Mouse (Mus musculus) monocyte, adult 2 months (primary cell): ENCODE data around the gene Cfap74.
"Not testable (repeated sequence)": the region's sequence is repeated elsewhere in the genome, so short reads cannot be mapped to it uniquely, and the experiment has no call there.

Experiments
- DNase-seq, 2 experiments: peaks; one replicate each; pipeline ENCODE4 v3.0.0; 2022; ENCODE audit warnings: low spot score in 2 of 2, low read depth in 1 of 2

Cfap74 gene

DNA sequence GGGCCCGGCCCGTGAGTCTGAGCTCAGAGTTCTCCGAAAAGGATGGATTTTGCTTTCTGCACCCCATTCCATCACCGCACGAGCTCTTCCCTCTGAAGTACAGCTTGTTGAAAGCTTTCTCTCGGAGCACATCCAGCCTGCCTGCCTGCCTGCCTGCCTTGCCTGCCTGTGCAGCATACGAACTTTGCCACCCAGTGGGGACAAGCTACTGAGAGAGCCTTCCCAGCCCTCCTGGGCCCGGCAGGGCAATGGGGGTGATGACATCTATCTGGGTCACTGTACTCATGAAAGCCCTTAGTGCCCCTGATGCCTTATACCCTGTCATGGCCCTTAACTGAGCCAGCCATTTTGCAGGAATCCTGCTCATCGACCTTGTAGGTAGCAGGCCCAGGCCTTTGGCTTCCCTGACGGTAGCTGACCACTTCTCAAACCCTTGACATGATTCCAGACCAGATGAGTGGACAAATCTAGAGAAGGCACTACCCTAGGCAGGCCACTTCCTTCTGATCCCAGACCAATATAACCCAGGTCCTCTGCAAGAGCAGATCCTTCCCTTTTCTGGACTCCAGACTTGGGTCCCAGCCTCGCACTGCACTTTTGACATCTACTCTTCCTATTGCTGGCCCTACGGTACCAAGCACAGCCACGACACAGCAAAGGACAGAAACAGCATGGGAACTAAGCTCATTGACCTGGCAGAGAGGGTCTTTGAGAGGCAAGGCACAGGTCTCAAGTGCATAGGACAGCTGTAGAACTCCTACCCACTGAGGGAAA is 58.4 kb downstream of the Cfap74 start:
- DNase-seq = no peak

DNA sequence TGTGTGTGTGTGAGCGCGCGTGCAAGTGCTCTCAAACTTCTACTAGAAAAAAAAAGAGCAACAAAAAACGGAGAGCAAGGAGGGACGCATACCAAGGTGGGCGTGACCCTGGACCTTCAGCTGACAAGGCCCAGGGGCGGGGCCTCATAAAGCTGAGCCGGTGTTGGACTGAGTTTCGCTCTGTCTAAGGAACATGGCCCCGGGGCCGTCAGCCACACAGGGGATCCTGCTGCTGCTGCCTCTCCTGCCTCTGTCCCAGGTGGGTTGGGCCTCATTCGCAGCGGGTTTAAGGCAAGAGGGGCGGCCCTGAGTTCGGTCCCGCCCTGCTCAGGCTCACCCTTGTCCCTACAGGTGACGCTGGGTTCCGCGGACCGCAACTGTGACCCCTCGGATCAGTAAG is 60.0 kb downstream of the Cfap74 start, which contains the start of gene Tmem52:
TSS of gene Tmem52 (plus strand) at position 163 of the 400 bp plus-strand sequence.
- no peak for DNase-seq

DNA sequence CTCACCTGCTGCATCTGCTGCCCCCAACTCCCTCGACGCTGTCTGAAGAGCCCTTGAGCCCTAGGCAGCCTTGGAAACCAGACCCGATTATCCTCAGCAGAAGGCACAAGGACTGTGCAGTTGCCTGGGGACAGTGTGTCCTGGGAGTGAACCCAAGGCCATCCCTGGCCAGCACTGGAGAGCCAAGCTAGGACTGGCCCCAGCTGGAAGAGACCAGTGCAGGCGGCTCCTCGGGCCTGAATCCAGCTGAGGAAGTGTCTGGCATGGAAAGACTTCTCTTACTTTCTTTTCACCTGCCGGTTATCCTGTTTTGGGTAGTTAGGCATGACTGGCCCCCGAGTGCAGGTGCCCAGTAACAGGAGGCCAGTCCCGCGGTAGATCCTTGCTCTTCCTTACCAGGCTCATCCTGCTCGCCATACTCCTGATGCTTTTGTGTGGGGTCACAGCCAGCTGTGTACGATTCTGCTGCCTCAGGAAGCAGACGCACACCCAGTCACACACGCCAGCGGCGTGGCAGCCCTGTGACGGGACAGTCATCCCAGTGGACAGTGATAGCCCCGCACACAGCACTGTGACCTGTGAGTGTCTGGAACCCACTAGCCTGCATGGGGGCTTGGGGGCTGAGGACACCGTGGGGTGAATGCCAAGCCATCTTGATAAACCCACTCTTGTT is 60.7 kb downstream of the Cfap74 start:
- DNase-seq = no peak

DNA sequence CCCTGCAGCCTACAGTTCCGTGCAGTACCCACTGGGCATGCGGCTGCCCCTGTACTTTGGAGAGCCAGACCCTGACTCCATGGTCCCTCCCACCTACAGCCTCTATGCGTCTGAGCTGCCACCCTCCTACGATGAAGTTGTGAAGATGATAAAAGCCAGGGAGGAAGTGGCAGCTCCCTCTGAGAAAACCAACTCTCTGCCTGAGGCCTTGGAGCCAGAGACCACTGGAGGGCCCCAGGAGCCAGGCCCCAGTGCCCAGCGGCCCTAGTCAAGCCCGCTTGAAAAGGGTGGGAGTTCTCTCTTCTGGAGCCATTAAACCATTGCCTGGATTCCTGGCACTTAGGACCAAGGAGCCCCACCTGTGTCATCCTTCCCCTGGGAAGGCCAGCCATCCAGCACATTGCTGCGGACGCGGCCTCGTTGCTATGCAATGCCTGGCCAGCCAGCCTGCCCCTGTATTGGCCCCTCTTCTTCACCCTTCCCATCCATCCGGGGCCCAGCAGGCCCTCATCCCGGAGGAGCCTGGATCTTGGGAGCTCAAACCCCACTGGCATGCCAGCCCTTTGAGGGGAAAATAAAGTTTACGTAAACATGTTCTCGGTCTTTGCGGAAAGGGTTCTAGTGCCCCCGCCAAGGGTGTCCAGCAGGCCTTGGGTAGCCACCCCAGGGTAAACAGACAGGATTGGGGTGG is 61.4 kb downstream of the Cfap74 start:
- no peak for DNase-seq

DNA sequence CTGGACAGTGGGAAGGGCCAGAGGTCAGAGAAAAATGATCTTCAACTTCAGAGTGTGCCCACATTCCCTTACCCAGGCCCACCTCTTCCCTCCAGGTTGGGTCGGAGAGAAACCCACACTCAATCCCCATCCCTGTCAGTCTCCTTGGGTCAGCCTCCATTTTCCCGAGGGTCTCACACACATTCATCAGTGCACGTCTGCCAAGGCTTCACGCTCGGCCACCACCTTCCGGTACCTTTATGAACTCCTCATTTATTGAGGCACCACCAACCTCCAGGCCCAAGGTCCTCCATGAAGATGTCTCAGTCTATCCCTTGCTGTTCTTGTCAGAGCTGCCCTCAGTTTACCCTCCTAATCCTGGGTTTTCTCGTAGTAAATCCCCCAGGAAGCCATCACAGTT is 62.0 kb downstream of the Cfap74 start:
- no peak for DNase-seq

DNA sequence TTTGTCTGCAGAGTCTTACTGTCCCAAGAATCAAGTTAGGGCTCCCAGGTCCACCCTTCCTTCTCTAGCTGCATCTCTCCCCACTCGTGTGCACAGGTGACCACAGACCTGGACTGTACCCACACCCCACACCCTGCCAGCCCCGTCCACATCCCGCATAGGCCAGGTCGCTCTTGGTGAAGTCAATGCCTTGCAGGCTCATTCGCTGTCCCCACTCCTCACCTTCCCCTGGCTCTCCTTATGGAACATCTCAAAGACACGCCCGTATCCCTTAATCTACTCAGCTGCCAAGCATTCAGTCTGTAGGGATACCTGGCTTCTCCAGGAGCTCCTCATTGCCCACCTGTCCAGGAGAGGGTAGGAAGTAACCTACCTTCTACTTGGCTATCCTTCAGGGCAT is 62.4 kb downstream of the Cfap74 start:
- no peak for DNase-seq

DNA sequence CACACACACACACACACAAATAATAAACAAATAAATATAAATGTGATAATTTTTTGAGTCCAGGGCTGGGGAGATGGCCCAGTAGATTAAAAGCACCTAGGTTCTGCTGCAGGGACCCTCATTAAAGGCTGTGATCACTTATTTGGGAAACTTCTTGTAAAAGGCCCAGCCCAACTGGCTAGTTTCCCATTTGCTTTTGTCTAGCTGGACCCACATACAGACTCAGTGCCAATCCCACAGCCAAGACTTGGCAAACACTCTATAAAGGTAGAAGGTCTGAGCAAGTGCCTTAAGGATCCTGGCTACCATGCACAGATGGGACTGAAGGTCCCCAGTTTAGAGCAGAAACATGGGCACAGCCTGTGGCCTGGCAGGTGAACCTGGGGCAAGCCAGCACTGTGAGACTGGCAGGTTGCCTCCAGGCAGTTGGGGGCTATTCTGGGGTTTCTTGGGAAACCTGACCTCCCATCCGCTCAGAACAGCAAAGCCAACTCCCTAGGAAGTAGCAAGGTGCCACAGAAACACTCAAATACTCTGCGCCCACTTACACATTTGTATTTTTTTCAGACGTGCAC is 63.8 kb downstream of the Cfap74 start:
- DNase-seq = no peak

DNA sequence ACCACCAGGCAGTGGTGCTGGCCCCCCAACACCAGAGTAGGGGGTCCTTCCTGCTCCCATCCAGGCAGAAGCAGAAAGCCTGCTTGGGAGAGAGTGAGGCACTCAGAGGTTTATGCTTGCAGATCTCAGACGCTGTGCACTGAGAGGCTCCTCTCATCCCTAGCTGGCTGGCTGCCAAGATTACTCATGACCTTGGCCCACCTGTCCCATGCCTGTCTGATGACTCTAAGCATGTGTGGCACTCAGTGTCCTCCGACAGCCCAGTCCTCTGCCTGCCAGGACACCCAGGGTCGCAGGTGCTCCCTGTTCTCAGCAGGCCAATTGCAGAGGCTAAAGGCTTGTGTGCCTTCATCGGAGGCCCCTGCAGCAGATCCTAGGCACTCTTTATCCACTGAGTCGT is 64.3 kb downstream of the Cfap74 start:
- no peak for DNase-seq

DNA sequence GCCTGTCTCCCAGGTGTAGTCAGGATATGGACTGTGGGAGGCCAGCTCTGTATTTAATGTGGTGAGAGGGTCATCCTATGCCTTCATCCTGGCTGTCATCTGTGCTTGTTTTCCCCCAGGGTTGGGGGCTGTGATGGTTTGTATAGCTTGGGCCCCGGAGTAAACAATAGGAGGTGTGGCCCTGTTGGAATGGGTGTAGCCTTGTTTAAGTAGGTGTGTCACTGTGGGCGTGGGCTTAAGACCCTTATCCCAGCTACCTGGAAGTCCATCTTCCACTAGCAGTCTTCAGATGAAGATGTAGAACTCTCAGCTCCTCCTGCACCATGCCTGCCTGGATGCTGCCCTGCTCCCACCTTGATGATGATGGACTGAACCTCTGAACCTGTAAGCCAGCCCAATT is 64.8 kb downstream of the Cfap74 start:
- not testable (repeated sequence) for DNase-seq

DNA sequence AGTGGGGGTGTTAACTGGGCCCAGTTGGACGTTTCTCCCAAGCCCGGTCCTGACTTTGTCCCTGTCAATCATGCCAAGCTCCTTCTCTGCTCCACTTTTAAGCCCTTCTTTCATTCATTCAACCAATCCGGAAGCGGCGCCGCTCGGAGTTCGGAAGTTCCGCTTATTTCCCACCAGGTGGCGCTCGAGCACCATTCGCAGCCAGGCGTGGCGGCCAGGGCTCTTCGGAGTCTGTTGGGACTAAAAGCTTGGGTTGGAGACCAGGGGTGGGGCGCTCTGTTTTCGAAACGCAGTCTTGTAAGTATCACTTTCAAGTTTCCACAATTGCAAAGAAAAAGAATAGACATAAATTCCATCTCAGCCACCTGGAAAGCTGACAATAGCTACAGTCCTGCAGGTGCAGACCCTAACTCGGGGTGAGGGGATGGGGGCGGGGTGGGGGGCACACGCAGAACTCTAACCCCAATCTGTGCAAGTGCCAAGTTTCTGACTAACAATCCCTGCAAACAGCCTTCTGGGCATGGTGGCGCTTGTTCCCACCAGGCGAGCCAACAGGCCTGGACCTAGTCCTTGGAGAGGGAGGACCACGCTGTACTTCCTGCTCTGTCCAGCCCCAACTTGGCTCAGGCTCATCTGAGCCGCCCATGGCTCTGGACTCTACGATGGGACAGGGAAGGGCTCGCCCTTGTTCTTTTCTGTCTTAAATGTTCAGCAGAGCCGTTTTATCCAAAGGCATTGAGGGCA is 72.6 kb downstream of the Cfap74 start:
- DNase-seq = peak; percentile 46 to 72

DNA sequence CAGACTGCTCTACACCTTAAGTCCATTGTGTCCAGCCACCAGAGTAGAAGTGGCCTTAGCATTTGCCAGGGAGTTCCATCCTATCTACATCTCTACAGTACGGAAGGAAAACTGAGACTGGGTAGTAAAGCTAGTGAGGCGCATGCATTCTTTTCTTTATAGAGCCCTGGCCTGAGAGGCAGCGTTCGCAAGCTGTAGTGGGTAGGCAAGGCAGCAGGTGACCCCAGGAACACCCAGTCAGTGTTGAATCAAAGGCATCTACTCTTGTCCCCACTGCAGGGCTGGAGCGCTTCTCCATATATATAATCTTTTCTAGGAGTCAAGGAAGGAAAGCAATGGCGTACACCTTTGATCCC is 73.1 kb downstream of the Cfap74 start:
- no peak for DNase-seq

DNA sequence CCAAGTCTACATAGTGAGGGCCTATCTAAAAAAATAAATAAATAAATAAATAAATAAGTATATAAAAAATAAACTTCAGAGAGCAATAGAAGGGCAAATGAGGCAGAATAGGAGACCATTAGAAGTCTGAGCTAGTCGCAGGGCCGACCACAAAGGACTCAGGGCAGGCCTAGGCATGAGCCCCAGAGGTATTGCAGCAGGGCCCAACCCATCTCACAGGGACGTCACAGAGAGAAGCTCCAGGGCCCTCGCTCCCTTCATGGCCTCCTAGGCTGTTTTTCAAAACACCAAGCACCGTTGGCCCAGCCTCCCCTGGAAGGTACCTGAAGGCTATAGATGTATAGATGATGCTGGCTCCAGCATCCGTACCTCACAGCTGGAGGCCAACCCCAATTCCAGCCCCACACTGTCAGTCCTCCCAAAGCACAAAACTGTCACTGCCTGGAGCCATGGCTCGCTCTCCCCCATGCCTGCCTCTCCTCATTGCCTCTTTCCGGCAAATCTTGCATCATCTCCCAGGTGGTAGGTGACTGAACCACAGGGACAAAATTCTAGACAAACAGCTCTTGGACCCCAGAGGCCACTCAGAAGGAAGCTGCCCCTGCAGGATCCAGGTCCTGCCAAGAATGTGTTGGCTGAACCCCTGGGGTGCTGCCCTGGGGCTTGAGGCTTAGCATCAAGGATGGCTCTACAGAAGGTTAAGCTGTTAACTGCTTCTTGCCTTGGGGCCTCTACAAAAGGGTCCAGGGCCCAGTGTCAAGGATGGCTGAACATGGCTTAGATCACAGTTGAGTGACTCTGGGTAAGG is 73.9 kb downstream of the Cfap74 start:
- DNase-seq = no peak

DNA sequence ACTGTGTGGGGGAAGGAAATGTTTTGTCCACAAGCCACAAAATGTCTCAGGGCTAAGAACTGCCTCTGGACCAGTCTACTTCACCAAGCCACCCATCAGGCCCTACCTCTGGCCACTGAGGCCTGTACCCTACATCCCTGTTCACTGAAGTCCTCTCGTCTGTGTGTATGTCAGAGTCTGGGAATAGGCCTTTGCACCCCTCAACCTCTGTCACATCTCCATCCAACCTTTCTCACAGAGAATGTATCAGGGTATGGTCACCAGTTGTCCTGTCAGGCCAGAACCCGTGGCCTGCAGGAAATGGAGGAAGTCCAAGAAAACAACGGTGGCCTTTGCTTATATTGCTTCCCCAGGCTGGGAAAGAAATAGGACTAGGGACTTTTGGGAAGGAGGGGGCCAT is 76.5 kb downstream of the Cfap74 start:
- DNase-seq = no peak

DNA sequence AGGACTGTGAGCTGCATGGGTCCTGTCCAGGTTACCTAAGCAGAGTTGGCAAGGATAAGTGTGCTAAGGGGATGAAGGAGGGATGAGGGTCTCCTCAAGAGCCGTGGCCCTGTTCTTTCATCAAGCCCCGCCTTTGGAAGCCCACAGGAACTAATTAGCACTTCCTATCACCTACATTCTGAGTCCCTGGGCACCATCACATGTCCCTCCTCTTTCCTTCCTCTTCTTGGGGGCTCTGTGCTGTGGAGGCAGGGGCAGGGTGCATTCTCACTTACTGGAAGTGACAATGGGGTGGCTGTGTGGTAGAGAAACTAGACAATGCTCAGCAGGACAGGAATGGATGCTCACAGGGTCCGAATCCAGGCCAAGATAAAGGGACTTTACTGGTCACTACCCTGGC is 78.8 kb downstream of the Cfap74 start:
- DNase-seq = no peak

DNA sequence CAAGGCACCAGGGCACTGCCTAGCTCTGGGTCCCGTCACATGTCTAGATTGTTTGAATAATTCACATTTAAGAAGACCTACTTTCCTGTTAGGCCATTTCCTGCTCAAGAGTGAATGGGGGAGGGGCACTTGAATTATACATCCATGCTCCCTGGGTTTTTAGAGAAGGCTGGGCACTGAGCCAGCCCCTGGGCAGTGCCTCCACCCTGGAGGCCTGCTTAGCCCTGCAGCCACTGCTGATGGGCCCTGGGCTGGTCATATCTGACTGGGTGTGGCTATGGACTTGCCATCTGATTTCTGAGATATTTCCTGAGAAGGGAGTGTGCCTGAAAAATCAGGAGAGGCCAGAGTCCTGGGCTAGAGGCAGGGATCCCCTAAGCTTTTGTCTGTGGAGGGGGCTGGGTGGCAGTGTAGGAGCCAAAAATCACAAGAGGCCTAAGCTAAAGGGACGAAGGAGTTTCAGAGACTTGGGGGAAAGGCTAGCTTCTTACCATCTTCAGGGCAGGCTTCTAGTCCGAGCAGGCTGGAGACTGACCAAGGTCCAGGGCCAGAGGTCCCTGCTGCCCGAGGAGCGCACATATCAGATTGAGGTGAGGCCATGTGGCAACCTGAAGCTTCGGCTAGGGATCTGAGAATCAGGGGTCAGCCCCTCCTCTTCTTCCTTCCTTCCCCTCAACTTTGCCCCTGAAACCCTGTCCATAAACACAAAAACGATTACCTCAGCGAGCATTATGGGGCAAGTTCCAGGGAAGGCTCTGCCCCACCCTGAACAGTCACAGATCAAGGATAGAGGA is 79.4 kb downstream of the Cfap74 start:
- no peak for DNase-seq

DNA sequence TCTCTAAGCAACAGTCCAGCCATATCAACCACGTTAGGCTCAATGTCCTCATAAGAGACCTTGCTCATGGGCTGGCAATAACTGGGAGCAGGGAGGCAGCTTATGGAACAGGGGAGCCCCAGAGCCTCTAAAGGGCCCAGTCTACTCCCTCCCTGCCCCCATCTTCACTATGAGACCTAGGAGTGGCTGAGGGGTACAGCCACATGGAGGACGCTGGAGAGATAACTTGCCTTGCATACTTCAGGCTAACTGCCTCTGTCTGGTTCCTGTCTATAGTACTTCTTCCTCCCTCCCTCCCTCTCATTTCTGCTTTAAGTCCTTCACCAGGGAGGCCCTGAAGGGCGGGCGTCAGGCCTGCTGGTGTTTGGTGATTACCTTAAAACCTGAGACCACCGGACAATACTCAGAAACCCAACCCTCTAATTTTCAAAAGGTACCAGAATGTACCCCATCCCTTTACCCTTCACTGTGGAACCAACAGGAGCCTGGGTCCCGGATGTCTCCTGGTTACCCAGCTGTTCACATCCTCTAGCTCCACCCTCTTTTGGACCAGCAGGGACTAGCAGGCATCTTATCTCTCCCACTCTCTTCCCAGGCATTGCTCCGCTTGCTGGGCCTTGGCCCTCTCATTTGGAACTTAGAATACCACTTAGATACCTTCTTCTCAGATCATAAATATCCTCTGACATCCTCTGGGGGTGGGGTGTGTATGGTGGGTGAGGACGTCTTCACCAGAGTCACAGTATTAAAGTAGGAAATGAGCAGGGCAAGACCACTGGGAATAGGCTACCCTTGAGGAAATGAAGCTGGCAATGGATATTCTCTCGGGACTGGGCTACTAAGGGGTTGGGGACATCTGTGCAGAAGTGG is 80.3 kb downstream of the Cfap74 start:
- no peak for DNase-seq

DNA sequence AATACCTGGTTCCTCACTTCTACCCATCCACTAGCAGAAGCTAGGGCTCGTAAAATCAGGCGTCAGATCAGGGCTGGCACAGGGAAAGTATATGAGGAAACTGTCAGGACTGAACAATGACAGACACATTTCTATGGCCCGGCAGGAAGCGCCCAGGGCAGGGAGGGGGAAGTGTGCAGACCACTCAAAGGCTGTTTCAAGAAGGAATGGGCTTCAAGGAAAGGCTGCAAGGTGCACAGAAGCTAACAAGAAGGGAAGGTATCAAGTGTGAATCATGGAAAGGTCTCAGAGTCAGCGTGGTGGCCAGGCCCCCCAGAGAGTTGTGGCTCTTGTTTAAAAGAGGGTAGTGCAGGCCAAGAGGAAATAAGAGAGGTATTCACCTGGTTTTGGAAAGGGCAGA is 81.5 kb downstream of the Cfap74 start:
- DNase-seq = no peak

DNA sequence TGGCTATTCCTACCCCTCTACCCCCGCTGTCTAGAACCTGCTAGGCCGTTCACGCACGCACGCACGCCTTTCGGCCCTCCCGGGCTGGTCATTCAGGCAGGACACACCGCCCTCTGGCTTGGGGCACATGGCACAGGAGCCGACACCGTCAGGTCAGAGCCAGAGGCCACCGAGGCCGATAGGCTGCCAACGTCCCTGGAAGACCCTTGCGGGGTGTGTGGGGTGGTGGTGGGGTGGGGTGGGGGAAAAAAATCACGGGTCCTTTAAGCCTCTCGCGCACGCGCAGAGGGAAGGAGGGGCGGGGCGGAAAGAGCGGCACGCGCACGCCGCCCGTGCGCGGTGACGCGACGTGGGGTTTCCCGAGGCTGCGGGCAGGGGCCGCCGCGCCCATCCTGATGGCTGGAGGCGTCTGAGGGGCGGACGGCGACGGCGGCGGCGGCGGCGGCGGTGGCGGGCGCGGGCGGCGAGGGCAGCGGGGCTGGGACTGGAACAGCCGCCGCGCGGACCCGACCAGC is 82.1 kb downstream of the Cfap74 start, which contains the start of gene Gnb1:
TSS of gene Gnb1 (plus strand) at position 372 of the 515 bp plus-strand sequence.
- peak; percentile 65 to 86 for DNase-seq
